Mouse (Mus musculus) forebrain, embryonic 16.5 days (tissue): Measurements from ENCODE around the gene Uspl1. TPM values are rescaled to one million over a fixed set of nuclear protein-coding genes. Genes with fewer than 3 reads are reported as not detected.

Experiments
- ATAC-seq: fragments of 200-750 bp; cut with Nextera tagmentation; 2 replicates; pipeline ENCODE4 v1.8.0; 2017; ENCODE audit warnings: mild to moderate bottlenecking, moderate library complexity
- H3K27ac ChIP-seq: fragments of 300-500 bp; sonication (generic); 2 replicates; pipeline ENCODE4 v1.5.1; 2014; ENCODE audit warnings: low read length, control low read depth
- H3K27me3 ChIP-seq: fragments of 300-500 bp; sonication (generic); replicated peaks from 2 replicates; pipeline ENCODE4 v1.6.1; 2014; ENCODE audit warnings: low read length; ENCODE audit not compliant: control insufficient read depth, insufficient read depth
- H3K36me3 ChIP-seq: fragments of 300-500 bp; sonication (generic); 2 replicates; pipeline ENCODE4 v1.6.1; 2014; ENCODE audit not compliant: control insufficient read depth, insufficient read depth
- H3K4me1 ChIP-seq: fragments of 300-500 bp; sonication (generic); replicated peaks from 2 replicates; pipeline ENCODE4 v1.6.1; 2014; ENCODE audit warnings: low read length; ENCODE audit not compliant: control insufficient read depth, insufficient read depth
- H3K4me2 ChIP-seq: fragments of 300-500 bp; sonication (generic); 2 replicates; pipeline ENCODE4 v1.6.1; 2014; ENCODE audit warnings: mild to moderate bottlenecking, low read length, control low read depth
- H3K4me3 ChIP-seq: fragments of 300-500 bp; sonication (generic); replicated peaks from 2 replicates; pipeline ENCODE4 v1.5.1; 2014; ENCODE audit warnings: mild to moderate bottlenecking, low read length, control low read depth
- H3K9ac ChIP-seq: fragments of 300-500 bp; sonication (generic); replicated peaks from 2 replicates; pipeline ENCODE4 v1.6.1; 2014; ENCODE audit warnings: low read depth, low read length, control low read depth
- H3K9me3 ChIP-seq: fragments of 300-500 bp; sonication (generic); 2 replicates; pipeline ENCODE4 v1.6.1; 2016; ENCODE audit warnings: low read length; ENCODE audit not compliant: control insufficient read depth
- WGBS: fragments of 180-500 bp; shearing (Covaris S2); extraction: QIAGEN DNeasy Blood & Tissue Kit; methylation state at CpG from one replicate; pipeline ENCODE4 v1.1.7; 2014; 5-methylcytosine and 5-hydroxymethylcytosine counted together
- microRNA-seq: library from miRNA; unstranded; fragments of <30 nt; microRNA quantifications from one replicate; pipeline ENCODE4, GENCODE M21; 2017
- polyA plus RNA-seq: library from polyadenylated mRNA; unstranded; fragments of >200 nt; fragmentation: Nextera tagmentation; extraction: Ambion mirVana; gene quantifications from 2 replicates; pipeline ENCODE4 v1.2.1, GENCODE M21; 2015

Uspl1 gene
- polyA plus RNA-seq, 1 experiment from 2014 or later: 56.0 TPM

DNA sequence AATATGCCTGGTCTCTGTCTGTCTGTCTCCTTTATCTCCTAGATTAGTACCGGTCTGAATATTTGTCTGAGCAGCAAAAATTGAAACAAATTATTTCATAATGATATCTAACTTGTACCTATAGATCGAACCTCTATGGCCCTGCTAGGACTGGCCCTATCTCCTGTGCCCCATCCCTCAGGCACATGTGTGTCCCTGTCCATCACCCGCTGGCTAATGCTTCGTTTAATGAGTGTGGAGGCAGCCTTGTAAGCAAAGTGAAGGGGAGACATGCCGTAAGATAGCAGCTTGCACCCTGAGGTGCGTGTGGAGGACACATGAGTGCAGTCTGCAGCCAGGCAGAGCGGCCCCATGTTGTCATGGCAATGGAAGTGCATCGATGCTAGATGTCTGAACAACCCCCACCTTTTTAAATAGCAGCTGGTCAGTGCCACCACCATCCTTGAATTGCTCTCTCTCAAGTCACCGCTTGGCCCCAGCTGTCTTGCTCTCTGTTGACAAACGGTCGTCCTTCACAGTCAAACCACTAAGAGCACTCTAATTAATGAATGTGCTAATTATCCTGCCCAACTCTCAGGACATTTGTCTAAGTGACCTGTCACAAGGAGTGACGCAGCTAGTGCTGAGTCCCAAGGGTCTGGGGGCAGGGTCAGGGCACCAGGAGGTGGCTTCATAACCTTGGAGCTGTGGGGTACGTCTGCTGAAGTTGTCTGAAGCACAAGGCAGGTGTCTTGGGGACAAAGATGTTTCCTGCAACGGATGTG lies 73.5 kb downstream of the Uspl1 start:
- H3K9ac ChIP-seq: no peak overlapping the region
- H3K4me3 ChIP-seq: no peak overlapping the region
- 0 out of 2 replicates have a peak, but pooled peaks cover 3% of the 10 kb centered on the region for H3K4me1 ChIP-seq
- H3K36me3 ChIP-seq: no peaks in the 10 kb centered on the region
- no peaks in the 10 kb centered on the region for H3K27me3 ChIP-seq
- ATAC-seq: no peak
- no peaks in the 10 kb centered on the region for H3K9me3 ChIP-seq
- H3K4me2 ChIP-seq: no peak overlapping the region
- H3K27ac ChIP-seq: no peak overlapping the region
- WGBS: 52% methylated on average over 14 of the region's 14 CpGs

DNA sequence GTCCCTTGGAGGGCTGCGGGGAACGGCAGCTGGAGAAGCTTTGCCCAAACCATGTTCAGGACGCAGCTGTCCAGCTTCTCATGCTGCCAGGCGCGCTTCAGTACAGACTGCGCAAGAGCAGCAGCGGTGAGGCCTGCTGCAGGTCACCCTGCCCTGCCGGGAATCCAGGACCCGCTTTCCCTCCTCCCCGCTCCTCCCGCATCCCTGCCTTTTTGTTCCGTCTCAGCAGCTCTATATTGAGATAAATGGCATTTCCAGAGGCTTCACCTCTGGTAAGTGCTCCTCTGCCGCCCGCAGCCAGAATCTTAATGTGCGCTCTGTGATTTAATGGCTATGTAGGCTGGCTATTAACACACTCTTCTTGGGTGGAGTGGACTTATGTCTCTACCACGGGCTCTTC lies 74.9 kb downstream of the Uspl1 start:
- Histone ChIP-seq H3K9ac (no peak overlapping the region; the same call in 1 of the 2 replicates), H3K9me3 (no peaks in the 10 kb centered on the region), H3K4me3 (no peak overlapping the region), H3K36me3 (no peaks in the 10 kb centered on the region), H3K4me1 (0 out of 2 replicates have a peak, but pooled peaks cover 3% of the 10 kb centered on the region), H3K27me3 (no peaks in the 10 kb centered on the region), H3K27ac (no peak overlapping the region), H3K4me2 (no peak overlapping the region)
- 40% methylated on average over 16 of the region's 16 CpGs for WGBS
- ATAC-seq: no peak

DNA sequence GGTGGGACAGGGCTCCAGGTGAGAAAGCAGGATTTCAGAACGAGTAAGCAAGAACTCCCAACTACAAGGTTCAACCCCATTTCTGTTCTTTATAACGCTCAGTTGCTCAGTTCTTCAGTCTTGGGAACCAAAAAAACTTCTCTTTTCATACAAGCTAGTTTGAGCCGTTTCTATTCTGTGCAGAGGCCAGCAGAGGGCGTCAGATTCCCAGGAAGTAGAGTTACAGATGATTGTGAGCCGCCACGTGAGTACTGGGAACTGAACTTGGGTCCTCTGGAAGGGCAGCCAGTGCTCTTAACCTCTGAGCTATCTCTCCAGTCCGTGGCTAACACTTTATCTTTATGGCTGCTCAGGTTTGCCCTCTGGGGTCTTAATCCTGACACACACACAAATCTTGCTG lies 77.3 kb downstream of the Uspl1 start:
- no peaks in the 10 kb centered on the region for H3K27me3 ChIP-seq
- no peak overlapping the region for H3K4me3 ChIP-seq
- H3K4me2 ChIP-seq: no peak overlapping the region
- H3K27ac ChIP-seq: no peak overlapping the region
- no peak overlapping the region for H3K9ac ChIP-seq
- whole genome bisulfite sequencing: 79% methylated on average over 7 of the region's 7 CpGs
- no peaks in the 10 kb centered on the region for H3K36me3 ChIP-seq
- H3K4me1 ChIP-seq: 0 out of 2 replicates have a peak, but pooled peaks cover 3% of the 10 kb centered on the region
- H3K9me3 ChIP-seq: no peaks in the 10 kb centered on the region
- no peak for ATAC-seq

DNA sequence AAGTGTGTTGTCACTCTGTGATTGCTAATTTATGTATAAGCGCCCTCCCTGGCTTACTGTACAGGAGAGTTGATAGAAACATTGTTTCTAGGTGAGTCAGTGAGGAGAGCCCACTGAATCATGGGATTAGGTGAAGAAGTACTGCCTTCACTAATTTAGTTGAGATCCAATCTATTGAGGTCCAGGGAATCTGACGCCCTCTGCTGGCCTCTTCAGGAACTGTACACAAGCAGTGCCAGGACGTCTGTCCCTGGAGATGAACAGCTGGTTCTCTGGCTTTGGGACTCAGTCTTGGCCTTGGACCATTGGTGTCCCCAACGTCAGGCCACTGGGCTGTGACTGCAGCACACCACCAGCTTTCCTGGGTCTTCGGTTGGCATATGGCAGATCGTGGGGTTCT lies 77.7 kb downstream of the Uspl1 start:
- no peaks in the 10 kb centered on the region for H3K36me3 ChIP-seq
- H3K9me3 ChIP-seq: no peaks in the 10 kb centered on the region
- H3K27me3 ChIP-seq: no peaks in the 10 kb centered on the region
- H3K4me2 ChIP-seq: no peak overlapping the region
- ATAC-seq: no peak
- no peak overlapping the region for H3K27ac ChIP-seq
- H3K4me3 ChIP-seq: no peak overlapping the region
- WGBS: 67% methylated on average over 6 of the region's 6 CpGs
- 0 out of 2 replicates have a peak, but pooled peaks cover 3% of the 10 kb centered on the region for H3K4me1 ChIP-seq
- no peak overlapping the region for H3K9ac ChIP-seq

DNA sequence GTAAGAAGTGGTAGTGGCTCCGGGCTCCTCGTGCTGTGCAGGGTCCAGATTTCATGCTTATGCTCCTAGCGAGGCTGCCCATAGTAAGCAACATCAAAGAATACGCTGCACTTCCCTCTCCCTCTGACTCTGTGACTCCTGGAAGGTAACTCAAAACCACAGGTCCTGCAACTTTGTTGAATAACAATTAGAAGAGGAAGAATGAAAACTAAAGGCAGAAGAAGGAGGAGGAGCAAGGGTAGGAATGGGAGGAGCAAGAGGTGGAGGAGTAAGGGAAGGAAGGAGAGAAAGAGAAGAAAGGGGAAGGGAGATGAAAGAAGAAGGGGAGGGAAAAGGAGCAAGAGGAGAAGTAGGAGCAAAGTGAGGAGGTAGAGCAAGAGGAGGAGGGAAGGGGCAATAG lies 80.3 kb downstream of the Uspl1 start, which contains the start of gene Alox5ap:
Gene Alox5ap (plus strand): TSS at position 363 of the 400 bp plus-strand sequence.
- no peaks in the 10 kb centered on the region for H3K4me1 ChIP-seq
- no peak within 1 kb of the TSS for H3K4me3 ChIP-seq
- no peak within 1 kb of the TSS for H3K27ac ChIP-seq
- 54% methylated on average over 4 of the region's 4 CpGs for WGBS
- ATAC-seq: no peak
- H3K9ac ChIP-seq: no peak within 1 kb of the TSS
- no peaks in the 10 kb centered on the region for H3K36me3 ChIP-seq
- H3K27me3 ChIP-seq: no peaks in the 10 kb centered on the region
- no peak within 1 kb of the TSS for H3K4me2 ChIP-seq
- H3K9me3 ChIP-seq: no peaks in the 10 kb centered on the region

DNA sequence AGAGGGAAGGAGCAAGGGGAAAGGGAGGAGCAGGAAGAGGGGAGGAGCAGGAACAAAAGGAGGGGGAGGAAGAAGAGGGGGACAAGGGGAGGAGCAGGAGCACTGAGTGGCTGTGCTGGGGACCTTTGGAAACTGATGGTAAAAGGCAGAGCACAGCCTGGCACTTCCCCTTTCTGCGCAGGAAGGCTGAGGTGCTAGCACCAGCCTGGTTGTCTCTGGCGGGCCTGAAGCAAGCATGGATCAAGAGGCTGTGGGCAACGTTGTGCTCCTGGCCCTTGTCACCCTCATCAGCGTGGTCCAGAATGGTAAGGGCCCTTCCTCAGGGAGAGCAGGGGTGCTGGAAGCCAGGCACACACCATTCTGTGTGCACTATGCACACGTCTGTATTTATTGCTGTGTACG lies 80.7 kb downstream of the Uspl1 start:
- no peak for ATAC-seq
- Histone ChIP-seq H3K4me3 (no peak overlapping the region), H3K4me1 (no peaks in the 10 kb centered on the region), H3K36me3 (no peaks in the 10 kb centered on the region), H3K27me3 (no peaks in the 10 kb centered on the region), H3K27ac (no peak overlapping the region), H3K9ac (no peak overlapping the region), H3K4me2 (no peak overlapping the region), H3K9me3 (no peaks in the 10 kb centered on the region)
- 61% methylated on average over 6 of the region's 6 CpGs for WGBS

Small RNA genes lying within 50 kb of the gene (microRNA-seq; reads per million reads assigned to microRNA genes)
- not detected for gene Gm24105

Other genes with a start within 250 kb of the Uspl1 start
- gene Gm42791, start 189.2 kb upstream of the Uspl1 start, polyA plus RNA-seq: 4.4 and 5.8 TPM in 2 replicates
- 1,084 and 1,214 TPM in 2 replicates for gene Hmgb1, start 139 bp downstream of the Uspl1 start, polyA plus RNA-seq
- gene Alox5ap, start 80.4 kb downstream of the Uspl1 start, polyA plus RNA-seq: 8.7 and 11.6 TPM in 2 replicates
- gene Medag, start 227.4 kb downstream of the Uspl1 start, polyA plus RNA-seq: 1.3 and 1.7 TPM in 2 replicates